Mouse (Mus musculus) induced T-regulatory cell, adult 2 months (primary cell): Measurements from ENCODE around the gene Rilp.

Experiments used
- DNase-seq: peaks from one replicate; pipeline ENCODE4 v3.0.0-alpha.2; 2012; ENCODE audit warnings: low read depth

The Rilp gene

DNA sequence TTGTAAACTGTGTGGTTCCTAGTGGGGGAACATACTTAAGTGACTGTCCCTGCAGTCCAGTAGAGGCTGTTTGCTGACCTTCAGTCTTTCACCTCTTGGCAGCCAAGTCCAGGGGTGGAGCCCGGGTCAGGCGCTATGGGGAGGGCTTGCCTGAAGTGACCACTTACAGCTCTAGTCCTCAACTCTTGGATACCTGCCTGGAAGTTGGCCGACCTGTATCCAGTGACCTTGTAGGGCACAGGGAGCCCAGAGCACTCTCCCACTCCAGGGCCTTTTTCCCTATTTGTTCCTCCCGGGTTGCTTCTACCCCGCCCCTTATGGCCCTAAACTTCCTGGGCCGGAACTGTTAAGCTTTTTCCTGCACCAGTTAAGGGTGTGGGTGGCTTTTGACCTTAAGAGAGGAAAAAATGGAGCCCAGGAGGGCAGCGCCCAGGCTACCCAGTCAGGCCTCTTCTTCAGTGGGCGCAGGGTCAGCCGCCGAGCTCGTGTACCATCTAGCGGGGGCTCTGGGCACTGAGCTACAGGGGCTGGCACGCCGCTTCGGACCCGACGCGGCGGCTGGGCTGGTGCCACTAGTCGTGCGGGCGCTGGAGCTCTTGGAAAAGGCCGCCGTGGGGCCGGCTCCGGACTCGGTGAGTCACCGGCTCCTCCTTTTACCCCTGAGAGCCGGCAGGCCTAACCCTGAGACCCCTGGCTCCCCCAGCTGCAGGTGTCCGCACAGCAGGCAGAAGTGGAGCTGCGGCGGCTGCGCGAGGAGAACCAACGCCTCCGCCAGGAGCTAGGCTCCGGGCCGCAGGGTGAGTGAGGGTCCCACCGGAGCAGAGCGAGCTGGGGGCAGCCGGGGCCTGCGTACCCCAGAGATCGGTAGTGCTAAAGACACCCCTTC is at the start of gene Rilp:
TSS of gene Rilp (plus strand) at position 354 of the 886 bp plus-strand sequence.
- no peak for DNase-seq

DNA sequence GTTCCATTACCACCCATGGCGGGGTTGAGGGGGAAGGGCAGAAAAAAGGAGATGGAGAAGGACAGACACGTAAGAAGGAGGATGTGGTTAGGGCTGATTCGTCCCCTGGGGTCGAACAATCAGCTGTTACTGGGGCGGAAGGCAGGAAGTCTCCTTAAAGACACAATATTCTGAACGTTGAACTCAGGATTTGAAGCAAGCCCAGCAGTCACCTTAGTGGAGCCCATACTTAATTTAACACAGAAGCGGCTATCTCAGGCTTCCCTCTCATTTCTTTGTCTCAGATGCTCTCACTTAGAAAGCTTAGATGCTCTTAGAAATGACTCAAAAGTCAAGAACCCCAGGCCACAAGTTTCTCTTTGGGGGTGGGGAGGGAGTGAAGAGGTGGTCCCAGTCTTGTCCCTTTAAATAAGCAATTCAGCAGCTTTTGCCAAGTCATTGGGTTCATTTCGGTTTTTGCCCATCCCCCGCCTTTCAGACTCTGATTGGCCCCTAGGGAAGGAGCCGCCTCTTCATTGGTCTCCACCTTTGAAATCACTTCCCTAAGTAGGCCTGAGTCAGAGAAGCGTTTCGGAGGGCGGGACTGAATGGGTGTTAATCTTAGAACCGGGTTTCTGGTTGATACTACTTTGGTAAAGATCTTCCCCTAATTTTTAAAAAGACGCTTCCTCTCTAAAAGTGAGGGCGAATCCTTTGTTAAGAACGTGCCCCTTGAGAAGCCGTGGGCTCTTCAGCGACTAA is 49.6 kb upstream of the Rilp start:
- DNase-seq = peak; percentile 97

DNA sequence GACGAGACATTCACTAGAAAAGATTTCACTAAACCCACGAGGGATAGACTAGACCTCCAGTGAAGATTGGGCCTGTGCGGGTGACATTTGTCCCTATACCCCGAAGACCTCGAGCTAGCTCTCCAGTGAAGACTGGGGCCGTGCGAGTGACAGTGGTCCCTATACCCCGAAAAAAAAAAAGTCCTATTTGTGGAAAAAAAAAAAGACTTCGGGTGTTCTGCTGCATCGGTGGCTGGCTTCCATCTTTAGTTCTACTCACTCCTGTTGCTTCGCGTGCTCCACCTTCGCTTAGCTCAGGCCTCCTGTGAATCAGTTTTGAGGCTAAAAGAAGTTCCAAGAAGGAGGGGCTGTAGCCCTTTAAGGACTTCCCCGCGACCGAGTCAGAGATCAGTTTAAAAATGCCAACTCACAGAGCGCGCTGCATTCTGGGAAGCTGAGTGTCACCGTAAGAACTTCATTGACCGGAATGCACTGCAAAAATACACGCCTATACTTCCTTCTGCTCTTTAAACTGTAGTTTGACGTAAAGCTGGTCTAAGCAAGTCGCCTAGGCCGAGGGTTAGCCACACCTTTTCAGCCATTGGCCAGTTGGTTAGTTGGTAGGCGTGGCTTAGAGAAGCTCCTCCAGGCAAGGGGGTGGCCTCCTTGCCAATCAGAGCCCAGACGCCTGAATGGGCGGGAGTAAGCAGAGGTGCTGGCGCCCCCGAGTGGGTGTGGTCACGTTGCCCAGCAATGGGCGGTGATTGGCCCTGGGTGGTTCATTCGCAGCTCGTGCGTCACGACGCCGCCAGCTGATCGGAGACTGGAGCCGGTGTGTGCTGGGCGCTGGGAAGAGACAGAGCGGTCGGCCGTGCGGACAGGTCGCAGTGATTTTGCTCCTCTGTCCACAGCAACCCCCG is 48.8 kb upstream of the Rilp start, which contains the start of gene Tlcd2:
TSS of gene Tlcd2 (plus strand) at position 872 of the 899 bp plus-strand sequence.
- peak; percentile 99 for DNase-seq

DNA sequence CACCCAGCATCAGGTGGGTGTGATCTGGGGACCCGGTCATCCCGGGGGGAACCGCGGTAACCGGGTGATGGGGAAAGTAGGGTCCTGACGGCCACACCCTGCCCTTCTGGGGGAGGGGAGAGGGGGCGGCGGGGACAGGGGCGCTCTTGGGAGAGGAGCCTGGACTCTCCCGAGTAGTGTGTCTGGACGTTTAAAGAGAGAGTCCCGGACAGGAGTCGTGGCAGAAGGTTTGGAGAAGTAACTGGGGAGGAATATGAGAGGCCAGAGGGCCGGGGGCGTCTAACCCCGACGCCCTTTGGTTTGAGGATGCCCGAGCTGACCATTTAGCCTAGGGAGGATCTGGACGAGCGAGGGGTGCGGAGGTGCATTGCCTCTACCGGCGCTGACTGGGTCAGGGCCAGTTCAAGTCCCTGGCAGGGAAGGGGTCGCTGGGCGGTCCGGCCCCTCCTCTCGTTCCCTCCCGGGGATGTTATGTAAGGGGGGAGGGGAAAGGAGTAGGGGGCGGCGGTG is 48.1 kb upstream of the Rilp start:
- no peak for DNase-seq

DNA sequence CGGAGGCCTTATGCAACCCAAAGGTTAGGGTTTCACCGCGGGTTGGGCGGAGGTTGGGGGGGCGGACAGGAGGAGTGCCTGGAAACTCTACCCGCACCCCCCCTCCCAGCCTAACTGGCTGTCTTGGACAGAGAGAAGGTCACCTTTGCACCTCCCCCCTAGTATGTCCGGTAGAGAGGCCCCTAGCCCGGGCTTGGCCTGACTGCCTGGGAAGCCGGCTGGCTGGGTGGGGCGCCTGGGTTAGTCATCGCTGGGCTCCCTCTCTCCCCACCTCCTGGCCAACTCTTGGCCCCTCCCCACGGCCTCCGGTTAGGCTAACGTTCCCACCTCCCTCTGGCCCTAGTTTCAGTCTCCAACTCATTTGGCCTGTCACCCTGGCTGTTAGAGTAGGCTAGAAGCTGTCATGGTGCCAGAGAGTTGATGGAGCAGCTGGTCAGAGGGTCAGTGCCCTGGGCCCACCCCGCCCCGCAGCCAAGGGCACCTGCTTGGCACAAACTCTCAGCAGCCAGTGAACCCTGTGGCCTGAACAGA is 47.6 kb upstream of the Rilp start:
- peak; percentile 75 for DNase-seq

DNA sequence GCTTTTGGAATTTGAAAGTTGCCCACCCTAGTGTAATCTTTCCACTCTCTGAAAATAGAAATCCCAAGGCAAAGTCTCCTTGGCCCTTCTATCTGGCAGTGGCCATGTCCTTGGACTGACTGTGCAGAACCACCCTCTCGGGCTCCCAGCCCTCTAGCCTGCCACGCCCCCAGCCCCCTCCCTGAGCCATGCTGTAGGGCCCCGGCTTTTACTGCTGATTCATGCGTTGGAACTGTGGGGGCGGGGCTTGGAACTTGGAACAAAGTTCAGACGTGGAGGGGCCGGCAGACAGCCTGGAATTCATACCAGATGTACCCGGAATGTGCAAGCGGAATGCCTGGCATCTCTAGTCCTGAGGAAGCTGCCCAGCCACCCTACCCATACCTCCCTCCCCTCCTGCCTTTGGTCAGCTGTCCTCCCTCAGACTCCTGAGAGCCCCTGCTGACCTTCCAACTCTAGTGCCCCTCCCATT is 47.0 kb upstream of the Rilp start:
- DNase-seq = peak; percentile 58

DNA sequence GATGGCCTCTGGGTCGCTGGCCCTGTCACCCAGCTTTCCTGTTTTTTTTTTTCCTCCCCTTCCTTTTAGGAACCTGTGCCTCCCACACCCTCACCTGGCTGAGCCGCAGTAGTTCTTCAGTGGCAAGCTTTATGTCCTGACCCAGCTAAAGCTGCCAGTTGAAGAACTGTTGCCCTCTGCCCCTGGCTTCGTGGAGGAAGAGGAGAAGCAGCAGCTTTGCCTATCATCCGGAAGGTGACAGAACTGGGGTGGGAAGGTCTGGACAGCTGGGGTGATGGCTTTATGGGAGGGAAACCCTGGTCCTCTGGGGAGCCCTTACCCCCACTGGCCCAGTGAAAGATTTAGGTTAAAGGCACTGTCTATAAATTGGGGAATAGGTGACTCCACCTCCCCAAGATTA is 46.3 kb upstream of the Rilp start:
- DNase-seq = no peak

DNA sequence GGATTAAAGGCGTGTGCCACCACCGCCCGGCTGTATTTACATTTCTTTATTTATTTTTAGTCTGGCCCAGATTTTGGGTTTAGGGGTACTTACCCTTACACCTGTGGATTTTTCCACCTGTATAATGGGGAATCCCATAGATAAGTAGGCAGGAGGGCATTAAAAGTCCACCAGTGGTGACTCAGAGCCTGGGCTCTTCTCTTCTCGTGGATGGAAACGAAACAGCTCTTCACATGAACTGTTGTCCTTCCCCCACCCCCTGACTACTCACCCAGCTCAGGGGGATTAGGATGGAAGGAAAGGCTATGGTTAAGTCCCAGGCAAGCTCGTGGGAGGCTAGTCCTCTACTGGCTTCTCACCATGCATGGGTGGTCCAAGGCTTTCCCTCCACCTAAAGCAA is 45.5 kb upstream of the Rilp start:
- no peak for DNase-seq

DNA sequence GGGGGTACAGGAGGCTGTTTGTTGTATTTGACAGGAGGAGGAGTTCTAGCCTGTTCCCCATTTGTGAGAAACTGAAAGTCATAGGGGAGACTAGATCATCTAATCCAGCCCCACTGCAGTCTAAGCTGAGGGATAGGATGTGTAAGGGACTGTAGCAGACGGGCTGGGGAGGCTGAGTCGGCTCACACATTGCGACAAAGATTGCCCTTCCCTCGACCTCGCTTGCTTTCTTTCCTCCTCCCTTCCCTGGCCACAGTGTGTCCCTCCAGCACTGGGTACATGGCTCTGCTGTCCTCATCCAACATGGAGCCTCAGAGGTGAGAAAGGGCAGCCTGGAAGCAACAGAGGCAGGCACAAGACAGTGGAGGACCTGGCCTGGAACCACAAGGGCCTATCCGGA is 44.8 kb upstream of the Rilp start:
- no peak for DNase-seq

DNA sequence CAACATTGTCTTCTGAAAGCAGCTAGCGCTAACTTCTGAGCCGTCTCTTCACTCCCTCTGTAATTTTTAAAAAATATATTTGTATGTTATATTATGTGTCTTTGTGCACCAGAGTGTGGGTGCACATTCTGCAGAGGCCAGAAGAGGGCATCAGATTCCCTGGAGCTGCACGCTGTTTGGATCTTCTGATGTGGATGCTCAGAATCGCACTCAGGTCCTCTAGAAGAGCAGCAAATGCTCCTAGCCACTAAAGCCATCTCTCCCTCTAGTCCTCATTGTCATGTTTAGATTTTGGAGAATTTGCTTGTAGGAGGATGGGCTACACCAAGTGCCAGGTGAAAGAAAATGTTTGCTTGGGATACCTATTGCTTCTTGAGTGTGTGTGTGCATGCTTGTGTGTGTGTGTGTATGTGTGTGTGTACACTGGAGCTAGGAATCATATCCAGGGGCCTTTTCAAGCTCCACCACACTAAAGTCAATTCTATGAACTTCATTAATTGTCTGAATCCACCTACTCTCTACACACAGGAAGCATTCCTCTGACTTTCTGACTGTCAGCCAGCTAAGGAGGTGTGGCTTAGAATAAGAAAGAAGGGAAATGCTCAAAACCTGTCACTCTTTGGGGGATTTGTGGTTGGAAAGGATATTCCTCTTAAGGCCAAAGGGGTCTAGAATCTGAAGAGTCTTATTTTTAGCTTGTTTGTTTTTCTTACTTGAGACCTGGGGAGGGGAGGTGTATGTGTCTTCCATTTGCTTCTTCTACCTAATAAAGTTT is 43.0 kb upstream of the Rilp start:
- DNase-seq = peak; percentile 40

DNA sequence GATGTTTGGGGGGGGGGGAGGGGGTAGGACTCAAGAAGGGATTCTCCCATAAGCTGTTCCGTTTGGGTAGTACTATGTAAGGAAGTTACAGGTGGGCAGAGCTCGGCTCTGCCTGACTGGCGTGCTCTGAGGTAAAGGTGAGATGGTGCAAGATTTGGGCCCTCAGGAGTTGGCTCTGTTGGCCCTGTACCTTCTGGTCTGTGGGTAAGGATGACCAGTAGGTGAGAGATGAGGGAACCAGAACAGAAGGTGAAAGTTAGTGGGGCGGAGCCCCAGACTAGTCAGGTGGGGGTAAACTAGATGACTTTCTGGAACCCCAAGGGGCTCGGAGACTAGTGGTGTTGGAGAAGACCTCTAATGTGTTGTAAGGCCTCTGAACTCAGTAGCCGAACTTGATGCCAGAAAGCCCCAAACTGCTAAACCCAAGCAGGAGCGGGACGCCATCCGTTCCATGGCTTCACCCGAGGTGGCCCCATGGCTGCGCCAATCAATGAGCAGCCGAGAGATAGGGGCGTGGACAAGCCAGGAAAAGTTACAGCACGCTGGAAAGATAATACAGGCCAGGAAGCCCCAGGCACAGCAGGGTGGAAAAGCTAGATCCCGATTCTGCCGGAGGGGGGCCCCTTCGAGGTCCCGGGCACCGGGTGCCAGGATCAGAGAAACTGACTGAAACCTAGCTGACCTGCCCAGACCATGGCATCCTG is 42.2 kb upstream of the Rilp start:
- DNase-seq = peak; percentile 57

DNA sequence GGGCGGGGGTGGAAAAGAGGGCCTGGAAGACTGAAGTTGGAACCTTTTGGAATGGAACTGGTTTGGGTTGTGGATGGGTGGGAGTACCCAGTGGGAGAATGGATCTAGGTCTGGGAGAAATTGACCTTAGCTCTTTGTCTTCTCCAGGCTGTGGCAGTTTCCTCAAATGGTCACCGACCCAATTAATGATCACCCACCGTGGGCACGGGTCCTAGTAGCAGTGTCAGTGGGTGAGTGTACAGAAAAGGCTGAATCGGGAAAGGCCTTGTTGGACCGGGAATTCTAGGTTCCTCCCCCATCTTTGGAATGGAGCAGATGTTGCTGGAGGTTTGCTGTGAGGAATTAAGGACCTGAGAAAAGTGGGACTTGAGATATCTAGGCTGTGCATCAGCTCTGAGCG is 41.5 kb upstream of the Rilp start:
- no peak for DNase-seq

DNA sequence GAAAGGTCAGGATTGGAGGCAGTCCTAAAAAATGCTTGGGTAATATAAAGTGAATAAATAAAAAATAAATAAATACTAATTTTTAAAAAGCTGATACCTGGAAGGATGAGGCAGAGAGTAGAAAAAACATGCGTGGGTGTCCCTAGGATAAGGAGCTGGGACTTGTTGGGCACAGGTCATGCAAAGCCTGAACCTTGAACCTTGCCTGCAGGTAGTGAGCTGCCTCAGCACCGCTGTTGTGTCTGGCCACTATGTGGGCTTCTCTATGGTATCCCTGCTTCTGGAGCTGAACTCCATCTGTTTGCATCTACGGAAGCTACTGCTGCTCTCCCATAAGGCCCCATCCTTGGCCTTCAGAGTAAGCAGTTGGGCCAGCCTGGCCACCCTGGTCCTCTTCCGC is 40.6 kb upstream of the Rilp start:
- no peak for DNase-seq

DNA sequence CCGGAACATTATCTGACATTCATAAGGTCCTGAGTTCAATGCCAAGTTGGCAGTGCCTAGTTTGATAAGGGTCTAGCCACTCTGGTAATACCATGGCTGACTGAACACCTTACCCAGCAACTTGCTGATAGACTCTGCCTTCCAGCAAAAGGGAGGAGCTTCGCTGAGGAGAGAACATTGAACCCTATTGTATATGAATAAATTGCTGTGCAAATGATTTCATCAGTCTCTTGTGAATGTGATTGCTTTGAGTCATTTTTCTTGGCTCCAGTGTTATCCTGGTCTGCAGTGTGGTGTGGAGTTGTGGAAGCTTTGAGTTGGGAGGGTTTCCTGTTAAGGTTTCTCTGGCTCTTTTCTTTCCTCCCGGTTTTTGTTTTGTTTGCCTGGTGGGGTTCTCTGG is 39.2 kb upstream of the Rilp start:
- no peak for DNase-seq

DNA sequence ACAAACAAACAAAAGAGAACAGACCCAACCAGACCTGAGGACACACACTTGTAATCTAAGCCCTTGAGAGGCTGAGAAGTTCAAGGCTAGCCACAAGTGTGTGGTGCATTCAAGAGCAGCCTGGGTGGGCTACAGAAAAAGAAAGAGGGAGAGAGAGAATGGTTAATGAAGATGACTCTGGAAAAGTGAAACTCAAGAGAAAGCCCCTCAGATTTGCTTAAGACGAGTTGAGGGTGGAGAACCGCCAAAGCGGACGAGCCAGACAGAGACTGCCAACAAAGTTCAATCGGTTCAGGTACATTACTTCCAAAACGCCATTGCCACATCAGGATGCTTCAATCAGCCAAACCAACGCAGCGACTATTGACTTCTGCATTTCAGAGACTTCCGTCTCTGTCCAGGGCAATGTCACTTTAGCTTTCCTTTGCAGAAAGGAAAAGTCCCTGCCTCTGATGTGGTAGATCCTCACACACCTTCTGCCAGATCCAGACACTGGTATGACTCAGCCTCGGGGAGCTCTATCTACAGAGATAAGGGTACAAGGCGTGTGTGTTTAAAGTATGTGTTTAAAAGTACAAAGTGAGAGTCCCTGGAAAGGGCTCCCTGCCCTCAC is 37.3 kb upstream of the Rilp start:
- DNase-seq = peak; percentile 71

DNA sequence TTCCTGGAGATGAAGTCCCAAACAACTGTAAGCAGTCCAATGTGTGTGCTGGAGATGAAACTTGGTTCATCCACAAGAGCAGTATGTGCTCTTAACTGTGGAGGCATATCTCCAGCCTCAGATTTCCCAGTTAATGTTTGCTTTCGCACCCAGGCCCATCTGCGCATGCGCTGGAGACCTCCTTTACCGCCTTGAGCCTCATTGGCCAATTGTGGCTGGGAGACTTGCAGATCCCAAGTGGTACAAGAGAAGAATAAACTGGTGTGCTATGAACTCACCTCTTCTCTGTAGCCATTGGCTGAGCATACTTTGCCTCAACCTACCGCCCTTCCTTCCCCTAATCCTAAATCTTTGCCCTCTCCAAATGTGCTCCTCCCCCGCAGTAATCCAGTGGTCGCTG is 36.5 kb upstream of the Rilp start:
- DNase-seq = no peak

DNA sequence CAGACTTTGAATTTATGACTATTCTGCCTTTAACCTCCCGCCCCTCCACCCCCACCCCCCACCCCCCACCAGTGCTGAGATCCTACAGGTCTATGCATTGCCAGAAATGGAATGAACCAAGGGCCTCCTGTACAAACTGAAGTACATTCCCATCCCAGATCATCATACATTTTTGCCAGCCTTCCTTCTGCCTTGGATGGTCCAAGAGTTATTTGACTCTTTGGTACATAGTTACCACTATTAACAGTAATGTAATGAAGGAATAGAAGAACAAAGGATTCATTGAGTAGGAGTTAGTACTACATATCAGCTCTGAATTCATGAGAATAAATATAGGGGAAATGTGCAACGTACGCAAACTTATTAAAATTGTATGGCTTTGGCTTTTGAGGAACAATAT is 23.7 kb upstream of the Rilp start:
- no peak for DNase-seq

DNA sequence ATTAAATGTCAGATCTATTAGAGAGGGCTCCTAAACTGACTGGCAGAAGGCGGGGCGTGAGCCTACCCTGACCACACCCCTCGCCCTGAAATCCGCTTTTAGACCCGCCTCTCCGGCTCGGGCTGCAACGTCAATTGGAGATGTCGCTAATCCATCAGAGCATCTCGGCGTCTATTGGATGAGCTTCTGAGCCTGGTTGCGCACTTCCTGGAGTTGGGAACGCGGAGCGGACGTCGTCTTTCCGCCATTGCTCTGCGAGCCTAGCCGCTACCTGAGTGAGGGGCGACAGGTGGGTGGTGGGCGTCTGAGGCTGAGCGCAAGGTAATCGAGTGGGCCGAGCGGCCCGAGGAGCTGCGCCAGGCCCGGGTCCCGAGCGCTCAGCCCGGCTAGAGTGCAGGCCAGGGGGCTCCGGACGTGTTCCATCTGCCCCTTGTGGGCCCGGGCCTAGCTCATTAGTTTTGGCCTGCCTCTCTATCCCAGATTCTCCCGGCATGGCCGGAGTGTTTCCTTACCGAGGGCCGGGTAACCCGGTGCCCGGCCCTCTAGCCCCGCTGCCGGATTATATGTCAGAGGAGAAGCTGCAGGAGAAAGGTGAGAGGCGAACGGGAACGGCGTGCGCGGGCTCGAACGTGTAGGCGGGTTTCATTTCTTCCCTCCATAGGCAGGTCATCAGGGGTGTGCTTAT is 23.2 kb upstream of the Rilp start, which contains the start of gene Prpf8:
TSS of gene Prpf8 (plus strand) at position 216 of the 685 bp plus-strand sequence.
- peak; percentile 99 for DNase-seq

DNA sequence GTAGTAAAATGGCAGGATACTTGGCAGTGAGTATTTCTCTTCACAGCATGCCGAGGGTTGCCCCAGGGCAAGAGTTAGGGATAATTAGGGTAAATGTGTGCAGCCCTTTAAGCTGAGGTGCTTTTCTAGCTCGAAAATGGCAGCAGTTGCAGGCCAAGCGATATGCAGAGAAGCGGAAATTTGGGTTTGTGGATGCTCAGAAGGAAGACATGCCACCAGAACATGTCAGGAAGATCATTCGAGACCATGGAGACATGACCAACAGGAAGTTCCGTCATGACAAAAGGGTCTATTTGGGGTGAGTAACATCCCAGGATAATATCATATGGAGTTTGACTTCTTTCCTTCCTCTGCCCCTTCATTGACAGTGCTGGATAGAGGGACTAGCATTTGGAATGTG is 22.4 kb upstream of the Rilp start:
- peak; percentile 51 for DNase-seq
